Mouse (Mus musculus) liver, postnatal 0 days (tissue): ENCODE measurements around the gene Hspg2.

Experiments used
- CTCF ChIP-seq: sonication (generic); IDR thresholded peaks from 2 replicates; pipeline ENCODE4 v1.5.1; 2016; ENCODE audit warnings: antibody characterized with exemption, low read depth
- EP300 ChIP-seq: IDR thresholded peaks from 2 replicates; pipeline ENCODE4 v1.6.1; 2016; ENCODE audit warnings: antibody characterized with exemption, low read depth, mild to moderate bottlenecking

DNA sequence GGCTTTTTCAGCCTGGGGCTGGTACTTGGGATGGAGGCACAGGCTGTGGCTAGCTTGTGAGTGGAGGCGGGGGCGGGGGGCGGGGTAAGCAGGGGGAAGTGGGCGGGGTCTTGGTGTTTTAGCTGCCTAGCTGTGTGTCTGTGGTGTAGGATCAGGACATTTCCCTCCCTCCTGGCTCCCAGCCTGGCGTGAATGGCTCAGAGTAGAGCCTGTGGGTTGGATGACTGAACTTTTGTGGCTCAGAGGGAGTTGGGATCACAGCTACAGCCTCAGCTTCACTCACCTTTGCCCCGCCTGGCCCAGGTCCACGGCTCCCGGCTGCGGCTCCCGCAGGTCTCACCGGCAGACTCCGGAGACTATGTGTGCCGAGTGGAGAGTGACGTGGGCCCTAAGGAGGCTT, 71.8 kb downstream of the Hspg2 start:
- no peak for TF ChIP-seq CTCF
- TF ChIP-seq EP300 = no peak
